Mouse (Mus musculus) CH12.LX (cell line): ENCODE results near the gene Ugt3a1.

Experiments
- CTCF ChIP-seq, 2 experiments: IDR thresholded peaks in 1 of 2; conservative IDR thresholded peaks in 1 of 2; 2 replicates each; pipeline ENCODE4 v1.5.1; 2011 to 2012; ENCODE audit warnings: low read depth in 2 of 2, low read length in 2 of 2, improper control_type of control experiment in 1 of 2, inconsistent platforms in 1 of 2, mild to moderate bottlenecking in 1 of 2, moderate library complexity in 1 of 2
- JUND ChIP-seq: conservative IDR thresholded peaks from 2 replicates; pipeline ENCODE4 v1.6.1; 2011; ENCODE audit warnings: low read depth, low read length, improper control_type of control experiment

GRCm38 (mm10) chr15:9334596-9334995 is 57.9 kb downstream of the Ugt3a1 start:
- no peak for TF ChIP-seq CTCF (conservative IDR thresholded peaks at IDR 0.05 in 1 of 2, IDR thresholded peaks at IDR 0.05 in 1 of 2; ENCODE audit: low read depth in 2 of 2, low read length in 2 of 2)
- TF ChIP-seq JUND, result no peak
